Mouse (Mus musculus): Measurements from ENCODE around the gene Plk5.
"Not testable (repeated sequence)": the region's sequence is repeated elsewhere in the genome, so short reads cannot be mapped to it uniquely, and the experiment has no call there.

Plk5 gene

GRCm38 (mm10) chr10:80330888-80331287, 25.4 kb upstream of the Plk5 start:
- in situ Hi-C loops (cut with MboI, MseI) = no loop called here

GRCm38 (mm10) chr10:80331636-80332524, 24.4 kb upstream of the Plk5 start:
- in situ Hi-C loops (cut with MboI, MseI) = no loop called here

GRCm38 (mm10) chr10:80332525-80332989, 23.7 kb upstream of the Plk5 start:
- in situ Hi-C loops (cut with MboI, MseI) = no loop called here

GRCm38 (mm10) chr10:80336263-80336662, 20.0 kb upstream of the Plk5 start:
- in situ Hi-C loops (cut with MboI, MseI) = no loop called here

DNA sequence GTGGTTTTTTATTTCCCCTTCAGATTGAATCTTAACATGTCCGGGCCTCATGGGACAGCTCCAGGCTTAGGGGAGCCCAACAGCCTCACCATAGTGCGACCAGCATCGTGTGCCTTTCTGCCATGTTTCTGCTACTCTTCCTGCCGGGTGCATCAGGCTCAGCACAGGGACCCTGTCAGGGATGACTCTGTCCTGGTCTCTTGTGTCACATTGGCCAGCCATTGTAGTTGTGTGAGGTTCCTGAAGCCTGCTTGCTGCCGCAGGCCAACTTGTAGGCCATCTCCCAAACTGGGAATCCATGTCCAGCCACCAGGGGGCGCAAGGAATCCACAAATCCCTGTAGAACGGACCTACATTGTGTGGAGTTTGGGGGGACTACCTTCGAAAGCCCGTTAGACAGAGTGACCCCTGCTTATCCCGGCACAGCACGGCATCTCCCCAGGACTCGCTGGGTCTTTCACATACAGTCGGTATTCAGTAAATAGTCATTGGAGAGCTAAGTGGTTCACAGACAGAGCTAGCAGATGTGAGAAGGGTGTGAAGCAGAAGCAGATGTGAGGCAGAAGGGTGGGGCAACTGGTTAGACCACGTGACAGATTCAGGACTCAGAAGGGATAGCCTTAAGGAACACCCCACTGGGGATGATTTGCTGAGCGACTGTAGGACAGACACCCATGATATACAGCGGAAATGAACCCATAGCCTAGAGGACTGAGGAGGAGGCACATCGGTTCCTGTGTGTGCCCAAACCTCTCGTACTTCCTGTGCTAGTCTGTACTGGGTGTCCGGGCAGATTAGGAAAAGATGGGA, 16.1 kb upstream of the Plk5 start:
- in situ Hi-C loops (cut with MboI, MseI) = no loop called here

DNA sequence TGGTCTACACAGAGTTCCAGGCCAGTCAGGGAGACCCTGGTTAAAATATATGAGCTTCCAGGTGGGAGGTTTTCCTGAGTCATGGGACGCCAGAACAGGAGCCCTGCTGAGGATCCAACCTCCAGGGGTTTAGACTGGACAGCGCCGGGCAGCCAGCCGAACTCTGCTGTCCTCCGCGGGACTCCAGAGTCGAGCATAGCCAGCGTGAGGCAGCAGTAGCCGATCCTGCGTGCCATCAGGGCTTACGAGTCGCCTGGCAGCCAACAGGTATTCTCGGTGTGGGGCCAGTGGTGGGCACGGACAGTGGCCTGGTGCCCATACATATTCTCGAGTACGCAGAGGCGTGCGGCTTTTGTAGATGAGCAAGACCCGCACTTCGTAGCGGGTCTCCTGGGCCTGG, 15.2 kb upstream of the Plk5 start:
- in situ Hi-C loops (cut with MboI, MseI) = no loop called here

GRCm38 (mm10) chr10:80341491-80342304, 14.6 kb upstream of the Plk5 start:
- in situ Hi-C loops (cut with MboI, MseI) = no loop called here

GRCm38 (mm10) chr10:80342305-80342748, 13.9 kb upstream of the Plk5 start:
- in situ Hi-C loops (cut with MboI, MseI) = no loop called here

GRCm38 (mm10) chr10:80342749-80343424, 13.4 kb upstream of the Plk5 start:
- in situ Hi-C loops (cut with MboI, MseI) = no loop called here

DNA sequence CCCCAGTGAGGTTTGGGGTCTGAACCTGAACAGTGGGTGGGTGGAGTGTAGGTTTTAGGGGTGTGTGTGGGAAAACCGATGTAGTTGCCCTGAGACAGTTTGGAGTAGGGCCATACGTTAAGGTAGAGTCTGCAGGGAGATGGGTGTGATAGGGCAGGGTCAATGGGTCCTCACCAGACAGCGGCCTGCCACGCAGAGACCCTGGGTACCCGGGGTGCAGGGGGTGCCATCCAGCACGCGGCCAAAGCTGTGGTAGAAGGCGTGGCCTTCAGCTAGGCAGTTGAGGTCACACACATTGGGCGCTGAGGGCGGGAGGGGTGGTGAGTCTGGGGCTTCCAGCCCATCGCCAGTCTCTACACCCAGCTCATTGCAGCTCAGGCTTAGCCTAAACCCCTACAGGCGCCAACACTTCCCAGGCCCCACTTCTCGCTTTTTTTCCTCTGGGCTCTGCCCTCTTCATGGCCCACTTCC, 12.8 kb upstream of the Plk5 start:
- in situ Hi-C loops (cut with MboI, MseI) = no loop called here

DNA sequence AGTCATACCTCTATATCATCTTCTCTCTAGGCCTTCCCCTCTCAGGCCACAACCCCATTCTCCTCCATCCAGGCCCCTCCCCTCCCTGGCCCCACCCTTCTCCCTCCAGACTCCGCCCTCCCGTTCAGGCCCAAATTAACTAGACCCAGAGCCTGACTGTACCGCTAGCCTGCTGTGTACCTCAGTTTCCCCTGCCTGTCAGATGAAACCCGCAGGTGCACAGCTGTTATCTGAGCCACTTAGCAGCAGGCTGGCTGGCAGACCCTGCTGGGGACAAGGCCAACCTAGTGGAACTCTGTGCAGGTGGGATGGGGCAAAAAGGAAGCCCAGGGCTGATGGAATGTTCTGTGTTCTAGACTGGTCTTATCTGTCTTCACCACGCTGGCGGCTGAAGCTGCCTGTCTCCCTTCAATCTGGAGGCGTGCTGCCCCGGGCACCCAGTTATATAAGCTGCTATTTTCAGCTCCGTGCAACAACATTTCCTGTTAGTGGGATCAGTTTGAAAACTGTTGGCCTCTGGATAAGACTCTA, 12.1 kb upstream of the Plk5 start:
- in situ Hi-C loops (cut with MboI, MseI) = no loop called here

GRCm38 (mm10) chr10:80345122-80345521, 11.1 kb upstream of the Plk5 start:
- in situ Hi-C loops (cut with MboI, MseI) = no loop called here

- in situ Hi-C loops (cut with MboI, MseI) = not testable (repeated sequence)
Measured at GRCm38 (mm10) chr10:80345929-80346328, 10.3 kb upstream of the Plk5 start.

GRCm38 (mm10) chr10:80347514-80347967, 8.7 kb upstream of the Plk5 start:
- in situ Hi-C loops (cut with MboI, MseI) = no loop called here

GRCm38 (mm10) chr10:80348244-80348781, 7.9 kb upstream of the Plk5 start, which contains the start of gene Adamtsl5:
Gene Adamtsl5 (minus strand): TSS chr10:80348412.
- in situ Hi-C loops (cut with MboI, MseI) = no loop called here

- in situ Hi-C loops (cut with MboI, MseI) = no loop called here
Measured at GRCm38 (mm10) chr10:80348981-80349380, 7.3 kb upstream of the Plk5 start.

DNA sequence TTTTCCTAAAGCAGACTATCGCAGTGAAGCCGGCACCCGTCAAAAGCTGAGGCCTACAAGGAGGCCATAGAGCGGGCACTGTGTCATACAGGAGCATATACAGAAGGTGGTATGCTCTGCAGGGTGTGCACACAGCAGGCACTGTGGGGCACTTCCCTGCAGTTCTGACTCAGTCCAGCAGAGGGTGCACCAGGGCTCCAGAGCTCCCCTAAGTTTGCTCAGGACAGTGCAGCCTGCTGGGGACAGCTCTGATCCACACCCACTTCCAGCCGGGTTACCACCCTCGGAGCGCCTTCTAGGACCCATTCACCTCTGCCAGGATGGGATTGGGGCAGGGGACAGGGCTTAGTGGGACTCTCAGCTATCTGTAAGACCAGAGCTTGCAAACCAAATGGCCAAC, 6.0 kb upstream of the Plk5 start:
- in situ Hi-C loops (cut with MboI, MseI) = no loop called here

GRCm38 (mm10) chr10:80351896-80352295, 4.4 kb upstream of the Plk5 start:
- in situ Hi-C loops (cut with MboI, MseI) = no loop called here

DNA sequence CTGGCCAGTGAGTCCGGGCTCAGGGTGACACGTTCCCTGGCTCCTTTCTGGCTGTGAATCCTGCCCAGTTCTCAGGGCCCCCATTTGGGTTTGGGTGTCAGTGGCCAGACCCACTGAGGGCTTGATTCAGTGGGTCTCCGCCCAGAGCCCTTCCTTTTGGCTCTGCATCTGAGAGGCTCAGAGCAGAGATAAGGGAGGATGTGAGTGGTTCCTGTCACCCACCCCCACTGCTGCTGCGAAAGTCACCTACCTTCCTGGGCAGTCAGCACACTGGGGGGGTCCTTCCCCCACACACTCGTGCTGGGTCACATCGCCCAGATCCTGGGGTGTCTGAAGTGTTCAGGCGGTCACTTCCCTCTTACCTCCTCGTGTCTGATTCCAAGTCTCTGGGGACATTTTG, 3.5 kb upstream of the Plk5 start:
- in situ Hi-C loops (cut with MboI, MseI) = no loop called here

DNA sequence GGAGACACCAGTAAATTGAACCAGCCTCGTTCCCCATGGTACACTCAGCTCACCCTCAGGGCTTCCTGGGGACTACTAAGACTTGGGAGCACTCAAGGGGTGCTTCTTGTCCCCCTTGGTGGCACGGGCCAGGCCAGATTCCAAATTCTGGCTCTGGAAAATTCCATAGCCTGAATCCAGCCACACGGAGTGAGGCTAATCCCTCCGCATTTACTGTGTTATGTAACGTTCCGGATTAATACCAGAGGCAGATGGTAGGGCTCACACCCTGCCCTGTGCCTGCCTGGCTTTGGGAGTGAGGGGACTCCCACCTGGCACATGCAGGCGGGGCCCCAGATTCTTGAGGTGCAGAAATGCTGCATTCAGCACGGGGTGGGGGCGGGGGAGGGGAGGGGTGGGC, 828 bp upstream of the Plk5 start:
- in situ Hi-C loops (cut with MboI, MseI) = no loop called here
